Mouse (Mus musculus): ENCODE measurements around the gene Fahd1.

DNA sequence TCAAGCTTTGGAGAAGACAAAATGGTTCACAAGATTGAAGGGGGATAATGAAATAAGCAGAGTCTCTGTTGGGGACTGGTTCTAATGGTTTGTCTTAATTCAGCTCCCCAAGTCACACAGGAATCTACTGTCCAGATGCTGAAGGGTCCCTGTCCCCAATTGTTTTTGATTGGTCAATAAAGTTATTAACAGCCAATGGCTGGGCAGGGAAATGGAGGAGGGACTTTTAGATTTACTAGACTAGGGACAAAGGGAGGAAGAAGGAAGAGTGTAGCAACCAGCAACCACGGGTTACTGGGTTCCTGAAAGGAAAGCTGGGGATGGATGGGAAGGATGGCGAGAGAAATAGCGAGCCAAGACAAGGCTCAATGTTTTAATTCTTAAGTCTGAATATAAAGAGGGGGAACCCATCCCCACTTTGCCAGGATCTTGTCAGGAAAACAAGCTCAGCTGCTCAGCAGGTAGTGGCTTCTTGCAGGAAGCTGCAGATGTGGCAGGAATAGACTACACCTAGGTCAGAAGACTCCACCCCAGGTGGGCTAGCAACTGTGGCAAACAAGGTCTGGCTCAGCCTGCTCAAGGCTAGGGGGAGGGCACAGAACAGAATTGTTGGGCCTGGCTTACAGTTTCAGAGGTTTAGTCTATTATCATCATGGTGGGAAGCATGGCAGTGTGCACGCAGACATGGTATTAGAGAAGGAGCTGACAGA is 23.7 kb upstream of the Fahd1 start:
- TF ChIP-seq CTCF (IDR thresholded peaks at IDR 0.05; ENCODE audit: low read depth) (no peak), EP300 (IDR thresholded peaks at IDR 0.05; ENCODE audit: low read depth) (no peak)
